Mouse (Mus musculus): ENCODE data around the gene Wdfy3. TPM values are rescaled to one million over a fixed set of nuclear protein-coding genes. Genes with fewer than 3 reads are reported as not detected.
A peak's percentile ranks its signal among the peaks of the same experiment; 100 is the strongest.

The Wdfy3 gene
- polyA plus RNA-seq, 1 experiment from 2014 or later = 9.9 TPM

GRCm38 (mm10) chr5:102100246-102101241 is 30.8 kb upstream of the Wdfy3 start:
- H3K36me3 ChIP-seq (ENCODE audit: insufficient read depth, low read length) = no peaks in the 10 kb centered on the region
- no peaks in the 10 kb centered on the region for H3K4me1 ChIP-seq (ENCODE audit: insufficient read depth, low read depth, low read length)
- H3K9ac ChIP-seq (replicated peaks; ENCODE audit: low read depth) = no peak overlapping the region
- no peaks in the 10 kb centered on the region for H3K27me3 ChIP-seq (replicated peaks; ENCODE audit: insufficient read depth, low read length)
- ATAC-seq (no peak), DNase-seq (ENCODE audit: low spot score) (no peak)
- H3K4me3 ChIP-seq (ENCODE audit: low read depth, low read length) = no peak overlapping the region
- TF ChIP-seq EP300 (IDR thresholded peaks at IDR 0.05) = no peak
- no peak for TF ChIP-seq CTCF (IDR thresholded peaks at IDR 0.05)
- H3K4me2 ChIP-seq (replicated peaks; ENCODE audit: low read depth, low read length) = no peak overlapping the region
- H3K27ac ChIP-seq (ENCODE audit: low read length) = no peak overlapping the region
- no peaks in the 10 kb centered on the region for H3K9me3 ChIP-seq (ENCODE audit: low read length)
- 62% methylated on average over 21 of the region's 21 CpGs for WGBS

GRCm38 (mm10) chr5:102095576-102095975 is 25.9 kb upstream of the Wdfy3 start:
- DNase-seq (ENCODE audit: low spot score) = no peak

GRCm38 (mm10) chr5:102090686-102091085 is 21.0 kb upstream of the Wdfy3 start:
- no peaks in the 10 kb centered on the region for H3K9me3 ChIP-seq (ENCODE audit: low read length)
- TF ChIP-seq EP300 (IDR thresholded peaks at IDR 0.05) (no peak), CTCF (IDR thresholded peaks at IDR 0.05) (no peak)
- H3K27ac ChIP-seq (ENCODE audit: low read length) = no peak overlapping the region
- H3K4me3 ChIP-seq (ENCODE audit: low read depth, low read length) = no peak overlapping the region
- H3K9ac ChIP-seq (replicated peaks; ENCODE audit: low read depth) = no peak overlapping the region
- H3K27me3 ChIP-seq (replicated peaks; ENCODE audit: insufficient read depth, low read length) = no peaks in the 10 kb centered on the region
- WGBS = 86% methylated on average over 3 of the region's 3 CpGs
- H3K4me2 ChIP-seq (replicated peaks; ENCODE audit: low read depth, low read length) = no peak overlapping the region
- no peaks in the 10 kb centered on the region for H3K36me3 ChIP-seq (ENCODE audit: insufficient read depth, low read length)
- ATAC-seq (no peak), DNase-seq (ENCODE audit: low spot score) (no peak)
- no peaks in the 10 kb centered on the region for H3K4me1 ChIP-seq (ENCODE audit: insufficient read depth, low read depth, low read length)

More at GRCm38 (mm10) chr5:102095576-102095975, 25.9 kb upstream of the Wdfy3 start:
- no peak overlapping the region for H3K4me3 ChIP-seq (ENCODE audit: low read depth, low read length)
- no peaks in the 10 kb centered on the region for H3K4me1 ChIP-seq (ENCODE audit: insufficient read depth, low read depth, low read length)
- no peaks in the 10 kb centered on the region for H3K9me3 ChIP-seq (ENCODE audit: low read length)
- no peak overlapping the region for H3K4me2 ChIP-seq (replicated peaks; ENCODE audit: low read depth, low read length)
- no peak overlapping the region for H3K9ac ChIP-seq (replicated peaks; ENCODE audit: low read depth)
- ATAC-seq = no peak
- TF ChIP-seq CTCF (IDR thresholded peaks at IDR 0.05) (no peak), EP300 (IDR thresholded peaks at IDR 0.05) (no peak)
- no peaks in the 10 kb centered on the region for H3K27me3 ChIP-seq (replicated peaks; ENCODE audit: insufficient read depth, low read length)
- no peaks in the 10 kb centered on the region for H3K36me3 ChIP-seq (ENCODE audit: insufficient read depth, low read length)
- H3K27ac ChIP-seq (ENCODE audit: low read length) = no peak overlapping the region
- 78% methylated on average over 4 of the region's 4 CpGs for WGBS

GRCm38 (mm10) chr5:102084737-102085705 is 15.3 kb upstream of the Wdfy3 start:
- no peak overlapping the region for H3K9ac ChIP-seq (replicated peaks; ENCODE audit: low read depth)
- WGBS = 20% methylated on average over 18 of the region's 18 CpGs
- no peak overlapping the region for H3K4me3 ChIP-seq (ENCODE audit: low read depth, low read length)
- no peaks in the 10 kb centered on the region for H3K36me3 ChIP-seq (ENCODE audit: insufficient read depth, low read length)
- no peak for TF ChIP-seq EP300 (IDR thresholded peaks at IDR 0.05)
- TF ChIP-seq CTCF (IDR thresholded peaks at IDR 0.05) = no peak
- H3K9me3 ChIP-seq (ENCODE audit: low read length) = no peaks in the 10 kb centered on the region
- DNase-seq (ENCODE audit: low spot score) (peak; percentile 50), ATAC-seq (peak; percentile 70)
- H3K27me3 ChIP-seq (replicated peaks; ENCODE audit: insufficient read depth, low read length) = no peaks in the 10 kb centered on the region
- H3K4me2 ChIP-seq (replicated peaks; ENCODE audit: low read depth, low read length) = no peak overlapping the region
- H3K4me1 ChIP-seq (ENCODE audit: insufficient read depth, low read depth, low read length) = no peaks in the 10 kb centered on the region
- no peak overlapping the region for H3K27ac ChIP-seq (ENCODE audit: low read length)

- TF ChIP-seq EP300 (IDR thresholded peaks at IDR 0.05) (no peak), CTCF (IDR thresholded peaks at IDR 0.05) (peak; percentile 68)
- no peak overlapping the region for H3K4me2 ChIP-seq (replicated peaks; ENCODE audit: low read depth, low read length)
- no peaks in the 10 kb centered on the region for H3K27me3 ChIP-seq (replicated peaks; ENCODE audit: insufficient read depth, low read length)
- ATAC-seq (no peak), DNase-seq (ENCODE audit: low spot score) (peak; percentile 84)
- WGBS = 0% methylated on average over 1 of the region's 1 CpGs
- no peak overlapping the region for H3K4me3 ChIP-seq (ENCODE audit: low read depth, low read length)
- H3K27ac ChIP-seq (ENCODE audit: low read length) = no peak overlapping the region
- no peak overlapping the region for H3K9ac ChIP-seq (replicated peaks; ENCODE audit: low read depth)
- H3K9me3 ChIP-seq (ENCODE audit: low read length) = no peaks in the 10 kb centered on the region
- H3K4me1 ChIP-seq (ENCODE audit: insufficient read depth, low read depth, low read length) = no peaks in the 10 kb centered on the region
- H3K36me3 ChIP-seq (ENCODE audit: insufficient read depth, low read length) = no peaks in the 10 kb centered on the region
Observed at GRCm38 (mm10) chr5:102074086-102074485, 4.4 kb upstream of the Wdfy3 start.

GRCm38 (mm10) chr5:102072057-102072456 is 2.3 kb upstream of the Wdfy3 start:
- H3K9ac ChIP-seq (replicated peaks; ENCODE audit: low read depth) = no peak overlapping the region
- ATAC-seq (no peak), DNase-seq (ENCODE audit: low spot score) (no peak)
- H3K4me1 ChIP-seq (ENCODE audit: insufficient read depth, low read depth, low read length) = no peaks in the 10 kb centered on the region
- H3K4me2 ChIP-seq (replicated peaks; ENCODE audit: low read depth, low read length) = no peak overlapping the region
- no peaks in the 10 kb centered on the region for H3K27me3 ChIP-seq (replicated peaks; ENCODE audit: insufficient read depth, low read length)
- H3K36me3 ChIP-seq (ENCODE audit: insufficient read depth, low read length) = no peaks in the 10 kb centered on the region
- 71% methylated on average over 4 of the region's 4 CpGs for WGBS
- H3K27ac ChIP-seq (ENCODE audit: low read length) = no peak overlapping the region
- no peaks in the 10 kb centered on the region for H3K9me3 ChIP-seq (ENCODE audit: low read length)
- TF ChIP-seq EP300 (IDR thresholded peaks at IDR 0.05) = no peak
- TF ChIP-seq CTCF (IDR thresholded peaks at IDR 0.05) = no peak
- no peak overlapping the region for H3K4me3 ChIP-seq (ENCODE audit: low read depth, low read length)

Data from lung, postnatal 0 days (tissue).